Mouse (Mus musculus) MEL (cell line): ENCODE measurements at regions not wholly inside any gene's neighbourhood (a gene's known extent, or its start where the extent isn't known, plus 50 kb on each side); places are given as distances from the start of the nearest gene placed in this dataset.

Experiments used
- DNase-seq: peaks from one replicate; pipeline ENCODE4 v3.0.0; 2011; ENCODE audit warnings: low read depth, low spot score
- H3K27ac ChIP-seq: 2 replicates; pipeline ENCODE4 v1.5.1; 2012; ENCODE audit warnings: low read depth, mild to moderate bottlenecking, control low read depth, low read length, moderate library complexity; ENCODE audit not compliant: control insufficient read depth
- H3K27me3 ChIP-seq, 2 experiments: fragments of 150-350 bp in 1 of 2; sonication (generic) in 1 of 2; 2 replicates each; pipeline ENCODE4 v1.6.1; 2012; ENCODE audit warnings: low read length in 2 of 2, mild to moderate bottlenecking in 2 of 2, improper control_type of control experiment in 1 of 2, moderate library complexity in 1 of 2; ENCODE audit not compliant: insufficient read depth in 2 of 2, control insufficient read depth in 1 of 2
- H3K36me3 ChIP-seq, 2 experiments: 2 replicates each; pipeline ENCODE4 v1.6.1; 2012 to 2014; ENCODE audit warnings: low read length in 2 of 2, improper control_type of control experiment in 1 of 2, inconsistent platforms in 1 of 2, mild to moderate bottlenecking in 1 of 2; ENCODE audit not compliant: insufficient read depth in 2 of 2, control insufficient read depth in 1 of 2
- H3K4me1 ChIP-seq, 2 experiments: fragments of 150-350 bp in 1 of 2; sonication (generic) in 1 of 2; 2 replicates each; pipeline ENCODE4 v1.6.1; 2012; ENCODE audit warnings: low read length in 2 of 2, improper control_type of control experiment in 1 of 2, mild to moderate bottlenecking in 1 of 2; ENCODE audit not compliant: insufficient read depth in 2 of 2, control insufficient read depth in 1 of 2
- H3K4me3 ChIP-seq, 2 experiments: fragments of 150-350 bp in 1 of 2; sonication (generic) in 1 of 2; 2 replicates each; pipeline ENCODE4 v1.5.1; 2012; ENCODE audit warnings: low read depth in 2 of 2, low read length in 2 of 2, mild to moderate bottlenecking in 2 of 2, moderate library complexity in 2 of 2, control low read depth in 1 of 2, improper control_type of control experiment in 1 of 2; ENCODE audit not compliant: control insufficient read depth in 1 of 2, insufficient read depth in 1 of 2
- H3K79me2 ChIP-seq: 2 replicates; pipeline ENCODE4 v1.6.1; 2012; ENCODE audit warnings: mild to moderate bottlenecking, low read length, moderate library complexity; ENCODE audit not compliant: control insufficient read depth, poor library complexity, insufficient read depth
- H3K9ac ChIP-seq: 2 replicates; pipeline ENCODE4 v1.6.1; 2012; ENCODE audit warnings: low read depth, mild to moderate bottlenecking, control low read depth, low read length, moderate library complexity; ENCODE audit not compliant: control insufficient read depth, poor library complexity, severe bottlenecking
- H3K9me3 ChIP-seq: fragments of 150-350 bp; sonication (generic); replicated peaks from 2 replicates; pipeline ENCODE4 v1.6.1; 2012; ENCODE audit warnings: mild to moderate bottlenecking, low read length, improper control_type of control experiment, moderate library complexity; ENCODE audit not compliant: insufficient read depth
- BHLHE40 ChIP-seq: IDR thresholded peaks from 2 replicates; pipeline ENCODE4 v1.6.1; 2012; ENCODE audit warnings: low read depth, mild to moderate bottlenecking, inconsistent platforms, low read length, improper control_type of control experiment, borderline replicate concordance
- CTCF ChIP-seq, 3 experiments: IDR thresholded peaks in 2 of 3; conservative IDR thresholded peaks in 1 of 3; 2 replicates each; pipeline ENCODE4 v1.5.1; 2011 to 2012; ENCODE audit warnings: low read length in 3 of 3, low read depth in 2 of 3, mild to moderate bottlenecking in 2 of 3, improper control_type of control experiment in 1 of 3, inconsistent platforms in 1 of 3, mixed read lengths in 1 of 3, moderate library complexity in 1 of 3; ENCODE audit not compliant: control insufficient read depth in 1 of 3, insufficient read depth in 1 of 3, poor library complexity in 1 of 3, severe bottlenecking in 1 of 3
- E2F4 ChIP-seq: IDR thresholded peaks from 2 replicates; pipeline ENCODE4 v1.6.1; 2011; ENCODE audit warnings: low read depth, low read length, improper control_type of control experiment, borderline replicate concordance
- ELF1 ChIP-seq: IDR thresholded peaks from 2 replicates; pipeline ENCODE4 v1.6.1; 2014; ENCODE audit warnings: low read depth, mild to moderate bottlenecking, inconsistent platforms, low read length, improper control_type of control experiment, moderate library complexity
- ETS1 ChIP-seq: IDR thresholded peaks from 2 replicates; pipeline ENCODE4 v1.6.1; 2012; ENCODE audit warnings: low read depth, mild to moderate bottlenecking, inconsistent platforms, low read length, improper control_type of control experiment, moderate library complexity
- MAX ChIP-seq: IDR thresholded peaks from 2 replicates; pipeline ENCODE4 v1.6.1; 2011; ENCODE audit warnings: low read length, improper control_type of control experiment
- MAZ ChIP-seq: IDR thresholded peaks from 2 replicates; pipeline ENCODE4 v1.6.1; 2012; ENCODE audit warnings: low read depth, mild to moderate bottlenecking, inconsistent platforms, low read length, improper control_type of control experiment
- MXI1 ChIP-seq: IDR thresholded peaks from 2 replicates; pipeline ENCODE4 v1.6.1; 2011; ENCODE audit warnings: mild to moderate bottlenecking, low read depth, low read length, improper control_type of control experiment
- MYC ChIP-seq: IDR thresholded peaks from 2 replicates; pipeline ENCODE4 v1.6.1; 2011; ENCODE audit warnings: low read depth, mild to moderate bottlenecking, low read length, improper control_type of control experiment, moderate library complexity
- NRF1 ChIP-seq: IDR thresholded peaks from 2 replicates; pipeline ENCODE4 v1.6.1; 2014; ENCODE audit warnings: low read depth, mild to moderate bottlenecking, inconsistent platforms, low read length, improper control_type of control experiment, moderate library complexity; ENCODE audit not compliant: poor library complexity, insufficient read depth, severe bottlenecking
- POLR2AphosphoS2 ChIP-seq: IDR thresholded peaks from 2 replicates; pipeline ENCODE4 v1.6.1; 2011; ENCODE audit warnings: low read length, improper control_type of control experiment
- POLR2AphosphoS5 ChIP-seq: IDR thresholded peaks from 2 replicates; pipeline ENCODE4 v1.6.1; 2012; ENCODE audit warnings: low read depth, borderline replicate concordance, mild to moderate bottlenecking, inconsistent platforms, low read length, moderate library complexity, mixed read lengths
- RCOR1 ChIP-seq: IDR thresholded peaks from 2 replicates; pipeline ENCODE4 v1.6.1; 2012; ENCODE audit warnings: low read depth, mild to moderate bottlenecking, inconsistent platforms, low read length, improper control_type of control experiment
- USF1 ChIP-seq: IDR thresholded peaks from 2 replicates; pipeline ENCODE4 v1.6.1; 2014; ENCODE audit warnings: low read depth, mild to moderate bottlenecking, inconsistent platforms, low read length, improper control_type of control experiment, moderate library complexity
- ZC3H11A ChIP-seq: IDR thresholded peaks from 2 replicates; pipeline ENCODE4 v1.6.1; 2012; ENCODE audit warnings: low read depth, mild to moderate bottlenecking, inconsistent platforms, low read length, improper control_type of control experiment
- ZKSCAN1 ChIP-seq: IDR thresholded peaks from 2 replicates; pipeline ENCODE4 v1.6.1; 2012; ENCODE audit warnings: low read depth, mild to moderate bottlenecking, inconsistent platforms, low read length, improper control_type of control experiment, moderate library complexity
- ZNF384 ChIP-seq: IDR thresholded peaks from 2 replicates; pipeline ENCODE4 v1.6.1; 2012; ENCODE audit warnings: low read depth, mild to moderate bottlenecking, inconsistent platforms, low read length, improper control_type of control experiment

DNA sequence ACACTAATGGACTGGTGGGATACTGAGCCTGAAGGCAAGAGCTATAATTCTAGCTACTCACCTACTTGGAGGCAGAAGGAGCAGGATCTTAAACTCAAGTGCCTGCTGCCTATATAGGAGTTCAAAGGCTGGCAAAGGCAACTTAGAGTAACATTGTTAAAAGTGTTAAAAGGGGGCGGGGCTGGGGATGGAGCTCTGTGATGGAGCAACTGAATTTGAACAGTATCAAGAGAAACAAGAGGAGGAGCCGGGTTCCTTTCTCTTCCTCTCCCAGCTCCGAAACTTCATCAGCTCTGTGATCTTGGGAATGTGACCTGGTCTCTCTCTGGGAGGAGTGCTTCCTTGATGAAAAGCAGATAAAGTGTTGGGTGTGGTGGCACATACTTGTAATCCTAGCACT lies 223.6 kb downstream of the Rplp1 start:
- H3K27ac ChIP-seq = no peak overlapping the region
- no peaks in the 10 kb centered on the region for H3K9me3 ChIP-seq
- TF ChIP-seq ZKSCAN1 (no peak), MXI1 (no peak), ZC3H11A (no peak), POLR2AphosphoS2 (no peak), E2F4 (no peak), ELF1 (no peak), POLR2AphosphoS5 (no peak), USF1 (no peak), ZNF384 (no peak), MAX (no peak), NRF1 (no peak), RCOR1 (no peak), CTCF (IDR thresholded peaks at IDR 0.05 in 2 of 3, conservative IDR thresholded peaks at IDR 0.05 in 1 of 3; ENCODE audit: control insufficient read depth in 1 of 3, insufficient read depth in 1 of 3, low read depth in 2 of 3, low read length in 3 of 3, poor library complexity in 1 of 3, severe bottlenecking in 1 of 3) (no peak), MYC (no peak)
- peaks cover 0 to 11% of the 10 kb centered on the region in 2 experiments; a peak in 1 of 4 replicates for H3K4me1 ChIP-seq
- H3K79me2 ChIP-seq = no peaks in the 10 kb centered on the region
- no peak overlapping the region for H3K9ac ChIP-seq
- no peak overlapping the region for H3K4me3 ChIP-seq
- H3K36me3 ChIP-seq = peaks cover 0 to 4% of the 10 kb centered on the region in 2 experiments; a peak in 1 of 4 replicates
- H3K27me3 ChIP-seq = no peaks in the 10 kb centered on the region; a peak in 1 of 4 replicates
- DNase-seq = no peak

DNA sequence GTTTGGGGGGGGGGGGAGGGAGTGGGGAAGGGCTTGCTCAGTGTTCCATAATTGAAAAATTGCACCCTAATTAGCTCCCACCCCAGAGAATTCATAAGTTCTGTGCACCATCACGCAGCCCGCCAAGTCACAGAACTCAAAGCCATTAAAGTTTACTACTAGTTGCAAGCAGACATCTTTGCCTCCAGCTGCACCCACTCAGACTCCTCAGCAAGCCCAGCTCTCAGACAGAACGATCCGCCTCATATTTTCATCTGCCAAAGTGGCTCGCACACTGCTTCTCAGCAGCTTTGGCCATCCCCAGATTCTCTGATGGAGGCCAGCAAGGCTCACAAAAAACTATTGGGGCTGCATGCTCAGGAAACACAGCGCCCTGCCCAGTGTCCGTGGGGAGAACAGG lies 224.4 kb downstream of the Rplp1 start:
- peaks cover 0 to 4% of the 10 kb centered on the region in 2 experiments; a peak in 1 of 4 replicates for H3K4me1 ChIP-seq
- H3K79me2 ChIP-seq = no peaks in the 10 kb centered on the region
- TF ChIP-seq ETS1 (no peak), NRF1 (no peak), BHLHE40 (no peak), MAZ (no peak)
- TF ChIP-seq, all 39 proteins: peak for 0
- Histone ChIP-seq H3K36me3 (no peaks in the 10 kb centered on the region), H3K9ac (no peak overlapping the region), H3K27me3 (no peaks in the 10 kb centered on the region; a peak in 1 of 4 replicates), H3K4me3 (no peak overlapping the region), H3K27ac (no peak overlapping the region), H3K9me3 (no peaks in the 10 kb centered on the region)
- DNase-seq = no peak
